8 mouse cellular contexts compared by ENCODE assay signal in genomic region chr4:116075631-116076368, GRCm38 (mm10). TPM values are rescaled to one million over a fixed set of nuclear protein-coding genes. Genes with fewer than 3 reads are reported as not detected.
DNase-seq lines count a peak whose midpoint lies in the region; ATAC-seq and TF ChIP-seq lines count a peak whose summit lies in the region.

No protein-coding gene starts in this region.

- no peak for TF ChIP-seq POLR2A in cerebellum, adult 2 months (IDR thresholded peaks at IDR 0.05; ENCODE audit: borderline replicate concordance, insufficient read depth, low read length)

- peaks cover 13% of the 10 kb centered on the region; the same call in 1 of the 2 replicates for H3K4me1 ChIP-seq in cerebellum, adult 2 months (ENCODE audit: control insufficient read depth, insufficient read depth, low read length)
- peaks cover 38% of the 10 kb centered on the region for H3K4me1 ChIP-seq in hindbrain, embryonic 15.5 days (replicated peaks)

- intact Hi-C loops in left cerebral cortex, postnatal 14 days (cut with DNase I), result no loop called here

- H3K27ac ChIP-seq in cerebellum, adult 2 months (ENCODE audit: insufficient read depth, low read length), result peak overlapping the region; percentile 93
- H3K27ac ChIP-seq in hindbrain, embryonic 15.5 days (replicated peaks), result peak overlapping the region; percentile 96

- H3K4me2 ChIP-seq in hindbrain, embryonic 15.5 days, result peak overlapping the region; percentile 91

- no peak for TF ChIP-seq CTCF in cerebellum, adult 2 months (IDR thresholded peaks at IDR 0.05; ENCODE audit: borderline replicate concordance, insufficient read depth, low read depth, low read length)

- WGBS in cerebellum, adult 2 months, result 1% methylated on average over 76 of the region's 77 CpGs
- WGBS in hindbrain, embryonic 15.5 days, result under 1% methylated on average over 73 of the region's 77 CpGs

- DNase-seq in T-cell, adult 2 months (ENCODE audit: low spot score), result peak; percentile 53
- DNase-seq in cerebellum, adult 2 months, result peak; percentile 75 to 82
- DNase-seq in frontal cortex, postnatal 14 days (ENCODE audit: low spot score in 2 of 2), result peak; percentile 40 to 60
- DNase-seq in left cerebral cortex, postnatal 14 days (ENCODE audit: low spot score in 2 of 2), result peak; percentile 56 to 59
- DNase-seq in skeletal muscle tissue, adult 2 months (ENCODE audit: low read depth, low spot score), result peak; percentile 48
- peak; percentile 79 for DNase-seq in yolk sac, embryonic 10.5 days (ENCODE audit: low spot score)

- peak overlapping the region; percentile 92 for H3K9ac ChIP-seq in hindbrain, embryonic 15.5 days

- no peaks in the 10 kb centered on the region for H3K27me3 ChIP-seq in cerebellum, adult 2 months (ENCODE audit: control insufficient read depth, insufficient read depth, low read length)
- no peaks in the 10 kb centered on the region for H3K27me3 ChIP-seq in hindbrain, embryonic 15.5 days

- no peaks in the 10 kb centered on the region for H3K9me3 ChIP-seq in hindbrain, embryonic 15.5 days

- ATAC-seq in hindbrain, embryonic 15.5 days (ENCODE audit: low FRiP score, low read depth), result peak; percentile 66
- ATAC-seq in megakaryocyte progenitor cell, adult 5-6 weeks (replicated peaks; ENCODE audit: poor library complexity), result peak; percentile 35

- peaks cover 13% of the 10 kb centered on the region for H3K36me3 ChIP-seq in hindbrain, embryonic 15.5 days

- peak overlapping the region; percentile 93 for H3K4me3 ChIP-seq in cerebellum, adult 2 months (replicated peaks; ENCODE audit: insufficient read depth, low read depth, low read length)
- peak overlapping the region; percentile 88 for H3K4me3 ChIP-seq in hindbrain, embryonic 15.5 days

RNA-seq across cellular contexts. Expression of gene Lrrc41, which starts 0.7 kb away (rescaled TPM):
- 34.6 and 36.6 TPM in 2 replicates for polyA plus RNA-seq in cerebellum, adult 2 months (2012; rRNA removed)
- 74.3 and 77.3 TPM in 2 replicates for polyA plus RNA-seq in hindbrain, embryonic 15.5 days (2015; fragmentation: Nextera tagmentation; extraction: Ambion mirVana)
- 10 to 100 TPM; 45.0 to 46.0 TPM for total RNA-seq in left cerebral cortex, postnatal 14 days (2021)
- total RNA-seq in megakaryocyte progenitor cell, adult 5-6 weeks (2015), result 19.9 and 22.1 TPM in 2 replicates
- 16.1 and 23.7 TPM in 2 replicates for total RNA-seq in megakaryocyte progenitor cell, adult 5-6 weeks (2017)

RNA-seq across cellular contexts. Expression of gene Uqcrh, which starts 0.9 kb away (rescaled TPM):
- polyA plus RNA-seq in cerebellum, adult 2 months (2012; rRNA removed), result 830 and 872 TPM in 2 replicates
- polyA plus RNA-seq in hindbrain, embryonic 15.5 days (2015; fragmentation: Nextera tagmentation; extraction: Ambion mirVana), result 459 and 497 TPM in 2 replicates
- total RNA-seq in left cerebral cortex, postnatal 14 days (2021), result 100 to 1,000 TPM; 434 to 435 TPM
- 497 and 547 TPM in 2 replicates for total RNA-seq in megakaryocyte progenitor cell, adult 5-6 weeks (2015)
- 395 and 400 TPM in 2 replicates for total RNA-seq in megakaryocyte progenitor cell, adult 5-6 weeks (2017)

RNA-seq across cellular contexts. Expression of gene Nsun4, which starts 22.1 kb away (rescaled TPM):
- polyA plus RNA-seq in cerebellum, adult 2 months (2012; rRNA removed), result 9.9 and 10.5 TPM in 2 replicates
- polyA plus RNA-seq in hindbrain, embryonic 15.5 days (2015; fragmentation: Nextera tagmentation; extraction: Ambion mirVana), result 12.3 and 12.5 TPM in 2 replicates
- 1 to 10 TPM; 8.5 to 9.1 TPM for total RNA-seq in left cerebral cortex, postnatal 14 days (2021)
- total RNA-seq in megakaryocyte progenitor cell, adult 5-6 weeks (2015), result 8.2 and 8.9 TPM in 2 replicates
- total RNA-seq in megakaryocyte progenitor cell, adult 5-6 weeks (2017), result 8.7 and 8.9 TPM in 2 replicates

RNA-seq across cellular contexts. Expression of gene Rad54l, which starts 47.7 kb away (rescaled TPM):
- 2.6 and 3.2 TPM in 2 replicates for polyA plus RNA-seq in cerebellum, adult 2 months (2012; rRNA removed)
- 9.9 and 10.7 TPM in 2 replicates for polyA plus RNA-seq in hindbrain, embryonic 15.5 days (2015; fragmentation: Nextera tagmentation; extraction: Ambion mirVana)
- total RNA-seq in left cerebral cortex, postnatal 14 days (2021), result under 1 TPM; 0.55 to 0.82 TPM
- 23.4 and 26.0 TPM in 2 replicates for total RNA-seq in megakaryocyte progenitor cell, adult 5-6 weeks (2015)
- total RNA-seq in megakaryocyte progenitor cell, adult 5-6 weeks (2017), result 27.2 and 33.9 TPM in 2 replicates

RNA-seq across cellular contexts. Expression of gene Pomgnt1, which starts 47.8 kb away (rescaled TPM):
- polyA plus RNA-seq in cerebellum, adult 2 months (2012; rRNA removed), result 71.7 and 76.4 TPM in 2 replicates
- polyA plus RNA-seq in hindbrain, embryonic 15.5 days (2015; fragmentation: Nextera tagmentation; extraction: Ambion mirVana), result 69.5 and 69.9 TPM in 2 replicates
- total RNA-seq in left cerebral cortex, postnatal 14 days (2021), result 10 to 100 TPM; 69.3 to 71.5 TPM
- total RNA-seq in megakaryocyte progenitor cell, adult 5-6 weeks (2015), result 8.2 and 13.1 TPM in 2 replicates
- 12.5 and 16.9 TPM in 2 replicates for total RNA-seq in megakaryocyte progenitor cell, adult 5-6 weeks (2017)

Comparison
In these comparisons a context has a peak if more than half of its experiments do, and no peak if none do; other contexts are left out.
1. Peak in every context shown above with its lines: DNase-seq, ATAC-seq, H3K4me3 ChIP-seq and H3K27ac ChIP-seq.